Comparison of ENCODE assay signal across 8 mouse cellular contexts in genomic region chr13:37459957-37460930, GRCm38 (mm10).
DNase-seq lines count a peak whose midpoint lies in the region; ATAC-seq and TF ChIP-seq lines count a peak whose summit lies in the region.

No protein-coding gene starts in this region.

- peak; percentile 92 for DNase-seq in adipocyte (ENCODE audit: low spot score)
- DNase-seq in embryonic facial prominence, embryonic 14.5 days (ENCODE audit: low spot score): peak; percentile 56
- DNase-seq in heart, postnatal 36 days: peak; percentile 77 to 82
- DNase-seq in liver, postnatal 0 days: peak; percentile 69
- no peak for DNase-seq in left cerebral cortex, postnatal 14 days (ENCODE audit: low spot score in 2 of 2)
- DNase-seq in neural tube, embryonic 10.5 days (ENCODE audit: extremely low spot score, low spot score): no peak
- DNase-seq in layer of hippocampus, postnatal 14 days (ENCODE audit: low spot score in 2 of 2): no peak

- TF ChIP-seq EP300 in liver, postnatal 0 days (IDR thresholded peaks at IDR 0.05; ENCODE audit: low read depth): peak; percentile 34; the same call in 1 of the 2 replicates

- no peaks in the 10 kb centered on the region for H3K27me3 ChIP-seq in embryonic facial prominence, embryonic 14.5 days (replicated peaks; ENCODE audit: control insufficient read depth, insufficient read depth, low read length)
- H3K27me3 ChIP-seq in liver, postnatal 0 days (ENCODE audit: insufficient read depth, low read length): no peaks in the 10 kb centered on the region
- no peaks in the 10 kb centered on the region for H3K27me3 ChIP-seq in forebrain, embryonic 16.5 days (replicated peaks; ENCODE audit: control insufficient read depth, insufficient read depth, low read length)

- intact Hi-C loops in heart, postnatal 36 days (cut with DNase I): no loop called here
- intact Hi-C loops in left cerebral cortex, postnatal 14 days (cut with DNase I): no loop called here

- H3K4me1 ChIP-seq in embryonic facial prominence, embryonic 14.5 days (ENCODE audit: control insufficient read depth, insufficient read depth, low read length): peaks cover 24% of the 10 kb centered on the region
- peaks cover 30% of the 10 kb centered on the region for H3K4me1 ChIP-seq in liver, postnatal 0 days (ENCODE audit: insufficient read depth)
- H3K4me1 ChIP-seq in forebrain, embryonic 16.5 days (replicated peaks; ENCODE audit: control insufficient read depth, insufficient read depth, low read length): peaks cover 13% of the 10 kb centered on the region

- no peak for ATAC-seq in embryonic facial prominence, embryonic 14.5 days (ENCODE audit: low read depth)
- peak; percentile 88 for ATAC-seq in liver, postnatal 0 days
- no peak for ATAC-seq in forebrain, embryonic 16.5 days

- 0 out of 2 replicates have a peak overlapping the region, but pooled peaks have one; percentile 10 for H3K27ac ChIP-seq in embryonic facial prominence, embryonic 14.5 days (replicated peaks; ENCODE audit: low read depth, low read length)
- peak overlapping the region; percentile 85 for H3K27ac ChIP-seq in liver, postnatal 0 days (ENCODE audit: low read depth)
- no peak overlapping the region for H3K27ac ChIP-seq in forebrain, embryonic 16.5 days (ENCODE audit: low read length)

- no peaks in the 10 kb centered on the region for H3K9me3 ChIP-seq in embryonic facial prominence, embryonic 14.5 days (ENCODE audit: control insufficient read depth, low read length)
- no peaks in the 10 kb centered on the region for H3K9me3 ChIP-seq in liver, postnatal 0 days (ENCODE audit: low read length)
- H3K9me3 ChIP-seq in forebrain, embryonic 16.5 days (ENCODE audit: control insufficient read depth, low read length): no peaks in the 10 kb centered on the region

- no peak overlapping the region for H3K4me3 ChIP-seq in embryonic facial prominence, embryonic 14.5 days (ENCODE audit: low read depth, low read length)
- H3K4me3 ChIP-seq in liver, postnatal 0 days (ENCODE audit: low read depth, low read length): no peak overlapping the region
- H3K4me3 ChIP-seq in forebrain, embryonic 16.5 days (replicated peaks; ENCODE audit: low read length): no peak overlapping the region

- H3K36me3 ChIP-seq in embryonic facial prominence, embryonic 14.5 days (ENCODE audit: control insufficient read depth, insufficient read depth, low read length): no peaks in the 10 kb centered on the region
- no peaks in the 10 kb centered on the region for H3K36me3 ChIP-seq in liver, postnatal 0 days (replicated peaks; ENCODE audit: insufficient read depth, low read length)
- H3K36me3 ChIP-seq in forebrain, embryonic 16.5 days (ENCODE audit: control insufficient read depth, insufficient read depth): no peaks in the 10 kb centered on the region

- no peak overlapping the region for H3K9ac ChIP-seq in embryonic facial prominence, embryonic 14.5 days (ENCODE audit: low read depth, low read length)
- no peak overlapping the region for H3K9ac ChIP-seq in liver, postnatal 0 days (replicated peaks)
- H3K9ac ChIP-seq in forebrain, embryonic 16.5 days (replicated peaks; ENCODE audit: low read depth, low read length): no peak overlapping the region

- TF ChIP-seq CTCF in liver, postnatal 0 days (IDR thresholded peaks at IDR 0.05; ENCODE audit: low read depth): no peak

- 67% methylated on average over 28 of the region's 28 CpGs for WGBS in embryonic facial prominence, embryonic 14.5 days
- WGBS in liver, postnatal 0 days (ENCODE audit: insufficient replicate concordance): 62% methylated on average over 28 of the region's 28 CpGs
- WGBS in forebrain, embryonic 16.5 days: 78% methylated on average over 28 of the region's 28 CpGs

- no peak overlapping the region for H3K4me2 ChIP-seq in embryonic facial prominence, embryonic 14.5 days (ENCODE audit: low read depth, low read length)
- H3K4me2 ChIP-seq in liver, postnatal 0 days (ENCODE audit: low read depth, low read length): no peak overlapping the region
- no peak overlapping the region for H3K4me2 ChIP-seq in forebrain, embryonic 16.5 days (ENCODE audit: low read length)

Comparison
In these comparisons a context has a peak if more than half of its experiments do, and no peak if none do; other contexts are left out.
1. DNase-seq: peak in adipocyte (single experiment), embryonic facial prominence, embryonic 14.5 days (single experiment), heart, postnatal 36 days (2 of 2) and liver, postnatal 0 days (single experiment); none in left cerebral cortex, postnatal 14 days (0 of 2), neural tube, embryonic 10.5 days (single experiment) and layer of hippocampus, postnatal 14 days (0 of 2).